Mouse (Mus musculus) embryonic facial prominence, embryonic 15.5 days (tissue): Measurements from ENCODE around the gene Adgrg2. TPM values are rescaled to one million over a fixed set of nuclear protein-coding genes. Genes with fewer than 3 reads are reported as not detected.

Experiments used
- ATAC-seq: fragments of 200-750 bp; cut with Nextera tagmentation; 2 replicates; pipeline ENCODE4 v1.8.0; 2017; ENCODE audit warnings: low read depth, moderate TSS enrichment; ENCODE audit not compliant: insufficient number of reproducible peaks, low FRiP score, low TSS enrichment
- H3K27ac ChIP-seq: fragments of 300-500 bp; sonication (generic); replicated peaks from 2 replicates; pipeline ENCODE4 v1.5.1; 2015; ENCODE audit warnings: mild to moderate bottlenecking, inconsistent platforms
- H3K27me3 ChIP-seq: fragments of 300-500 bp; sonication (generic); 2 replicates; pipeline ENCODE4 v1.6.1; 2015; ENCODE audit warnings: inconsistent platforms
- H3K36me3 ChIP-seq: fragments of 300-500 bp; sonication (generic); 2 replicates; pipeline ENCODE4 v1.6.1; 2015; ENCODE audit warnings: mild to moderate bottlenecking, inconsistent platforms
- H3K4me1 ChIP-seq: fragments of 300-500 bp; sonication (generic); 2 replicates; pipeline ENCODE4 v1.6.1; 2015; ENCODE audit warnings: inconsistent platforms
- H3K4me2 ChIP-seq: fragments of 300-500 bp; sonication (generic); replicated peaks from 2 replicates; pipeline ENCODE4 v1.6.1; 2015; ENCODE audit warnings: mild to moderate bottlenecking, inconsistent platforms
- H3K4me3 ChIP-seq: fragments of 300-500 bp; sonication (generic); replicated peaks from 2 replicates; pipeline ENCODE4 v1.5.1; 2015; ENCODE audit warnings: mild to moderate bottlenecking, inconsistent platforms
- H3K9ac ChIP-seq: fragments of 300-500 bp; sonication (generic); 2 replicates; pipeline ENCODE4 v1.6.1; 2015; ENCODE audit warnings: inconsistent platforms
- H3K9me3 ChIP-seq: fragments of 300-500 bp; sonication (generic); replicated peaks from 2 replicates; pipeline ENCODE4 v1.6.1; 2016; ENCODE audit warnings: inconsistent platforms
- WGBS: fragments of 180-500 bp; shearing (Covaris S2); methylation state at CpG from one replicate; pipeline ENCODE4 v1.1.7; 2015; 5-methylcytosine and 5-hydroxymethylcytosine counted together
- polyA plus RNA-seq: library from polyadenylated mRNA; unstranded; fragments of >200 nt; fragmentation: Nextera tagmentation; extraction: Ambion mirVana; gene quantifications from 2 replicates; pipeline ENCODE4 v1.2.1, GENCODE M21; 2015

Gene Adgrg2
- 2.8 and 3.1 TPM in 2 replicates for polyA plus RNA-seq

GRCm38 (mm10) chrX:160390464-160390956 is at the start of gene Adgrg2:
Gene Adgrg2 (plus strand): TSS chrX:160390690.
- H3K9me3 ChIP-seq = no peaks in the 10 kb centered on the region
- ATAC-seq = peak; percentile 63; the same call in 1 of the 2 replicates
- WGBS = 10% methylated on average over 36 of the region's 42 CpGs

GRCm38 (mm10) chrX:160350995-160351394 is 39.5 kb upstream of the Adgrg2 start:
- Histone ChIP-seq H3K27me3 (peaks cover 4% of the 10 kb centered on the region; the same call in 1 of the 2 replicates), H3K36me3 (no peaks in the 10 kb centered on the region), H3K27ac (no peak overlapping the region), H3K4me2 (no peak overlapping the region), H3K9me3 (no peaks in the 10 kb centered on the region), H3K4me1 (no peaks in the 10 kb centered on the region), H3K4me3 (no peak overlapping the region), H3K9ac (no peak overlapping the region)
- no peak for ATAC-seq
- 59% methylated on average over 7 of the region's 7 CpGs for WGBS

More at GRCm38 (mm10) chrX:160390464-160390956, at the start of gene Adgrg2:
- Histone ChIP-seq H3K4me2 (peak within 1 kb of the TSS; percentile 71), H3K4me3 (peak within 1 kb of the TSS; percentile 46), H3K9ac (0 out of 2 replicates have a peak within 1 kb of the TSS, but pooled peaks have one; percentile 18), H3K4me1 (no peaks in the 10 kb centered on the region), H3K27ac (no peak within 1 kb of the TSS), H3K27me3 (peaks cover 18% of the 10 kb centered on the region; the same call in 1 of the 2 replicates), H3K36me3 (no peaks in the 10 kb centered on the region)

- Histone ChIP-seq H3K4me3 (no peak overlapping the region), H3K36me3 (no peaks in the 10 kb centered on the region), H3K27me3 (peaks cover 4% of the 10 kb centered on the region; the same call in 1 of the 2 replicates), H3K27ac (no peak overlapping the region), H3K4me1 (no peaks in the 10 kb centered on the region), H3K9me3 (no peaks in the 10 kb centered on the region), H3K9ac (no peak overlapping the region), H3K4me2 (no peak overlapping the region)
- WGBS = 25% methylated on average over 1 of the region's 1 CpGs
- no peak for ATAC-seq
These were observed 38.4 kb upstream of the Adgrg2 start for GRCm38 (mm10) chrX:160351967-160352677.

GRCm38 (mm10) chrX:160384748-160385501 is 5.6 kb upstream of the Adgrg2 start:
- Histone ChIP-seq H3K9ac (no peak overlapping the region), H3K27me3 (peaks cover 5% of the 10 kb centered on the region; the same call in 1 of the 2 replicates), H3K4me3 (no peak overlapping the region), H3K36me3 (no peaks in the 10 kb centered on the region), H3K4me2 (no peak overlapping the region), H3K27ac (no peak overlapping the region), H3K4me1 (no peaks in the 10 kb centered on the region), H3K9me3 (no peaks in the 10 kb centered on the region)
- WGBS = 78% methylated on average over 6 of the region's 6 CpGs
- ATAC-seq = no peak

- ATAC-seq = no peak
- H3K27me3 ChIP-seq = peaks cover 10% of the 10 kb centered on the region; the same call in 1 of the 2 replicates
- WGBS = 81% methylated on average over 1 of the region's 1 CpGs
These were observed 5.1 kb upstream of the Adgrg2 start for GRCm38 (mm10) chrX:160385502-160385772.

GRCm38 (mm10) chrX:160412930-160413453 is 22.5 kb downstream of the Adgrg2 start:
- no peaks in the 10 kb centered on the region; the same call in 1 of the 2 replicates for H3K27me3 ChIP-seq
- H3K27ac ChIP-seq = no peak overlapping the region
- no peaks in the 10 kb centered on the region for H3K4me1 ChIP-seq
- no peak overlapping the region for H3K4me2 ChIP-seq
- no peak overlapping the region for H3K9ac ChIP-seq
- ATAC-seq = no peak
- H3K36me3 ChIP-seq = no peaks in the 10 kb centered on the region
- H3K4me3 ChIP-seq = no peak overlapping the region
- 70% methylated on average over 4 of the region's 4 CpGs for whole genome bisulfite sequencing
- H3K9me3 ChIP-seq = no peaks in the 10 kb centered on the region

More at GRCm38 (mm10) chrX:160385502-160385772, 5.1 kb upstream of the Adgrg2 start:
- Histone ChIP-seq H3K4me1 (no peaks in the 10 kb centered on the region), H3K4me3 (no peak overlapping the region), H3K36me3 (no peaks in the 10 kb centered on the region), H3K9me3 (no peaks in the 10 kb centered on the region), H3K27ac (no peak overlapping the region), H3K9ac (no peak overlapping the region), H3K4me2 (no peak overlapping the region)

- H3K36me3 ChIP-seq = no peaks in the 10 kb centered on the region
- no peak for ATAC-seq
- H3K4me2 ChIP-seq = no peak overlapping the region
- H3K27ac ChIP-seq = no peak overlapping the region
- H3K9ac ChIP-seq = no peak overlapping the region
- 72% methylated on average over 7 of the region's 7 CpGs for WGBS
- H3K4me3 ChIP-seq = no peak overlapping the region
- H3K4me1 ChIP-seq = no peaks in the 10 kb centered on the region
- H3K27me3 ChIP-seq = no peaks in the 10 kb centered on the region; the same call in 1 of the 2 replicates
- no peaks in the 10 kb centered on the region for H3K9me3 ChIP-seq
These were observed 23.4 kb downstream of the Adgrg2 start for GRCm38 (mm10) chrX:160413881-160414395.

GRCm38 (mm10) chrX:160418397-160418796 is 27.9 kb downstream of the Adgrg2 start:
- Histone ChIP-seq H3K9me3 (no peaks in the 10 kb centered on the region), H3K27me3 (no peaks in the 10 kb centered on the region), H3K4me3 (no peak overlapping the region), H3K9ac (no peak overlapping the region), H3K36me3 (no peaks in the 10 kb centered on the region), H3K4me1 (no peaks in the 10 kb centered on the region), H3K27ac (no peak overlapping the region), H3K4me2 (no peak overlapping the region)
- ATAC-seq = no peak
- 76% methylated on average over 7 of the region's 7 CpGs for WGBS

GRCm38 (mm10) chrX:160423737-160424136 is 33.2 kb downstream of the Adgrg2 start:
- Histone ChIP-seq H3K27ac (no peak overlapping the region), H3K27me3 (no peaks in the 10 kb centered on the region), H3K9me3 (no peaks in the 10 kb centered on the region), H3K36me3 (no peaks in the 10 kb centered on the region), H3K4me3 (no peak overlapping the region), H3K4me2 (no peak overlapping the region), H3K9ac (no peak overlapping the region), H3K4me1 (no peaks in the 10 kb centered on the region)
- WGBS = 74% methylated on average over 1 of the region's 1 CpGs
- no peak for ATAC-seq

- H3K4me3 ChIP-seq = no peak overlapping the region
- H3K4me2 ChIP-seq = no peak overlapping the region
- H3K4me1 ChIP-seq = no peaks in the 10 kb centered on the region
- no peaks in the 10 kb centered on the region for H3K36me3 ChIP-seq
- H3K27ac ChIP-seq = no peak overlapping the region
- no peak overlapping the region for H3K9ac ChIP-seq
- ATAC-seq = no peak
- H3K9me3 ChIP-seq = no peaks in the 10 kb centered on the region
- H3K27me3 ChIP-seq = 0 out of 2 replicates have a peak, but pooled peaks cover 2% of the 10 kb centered on the region
- 59% methylated on average over 1 of the region's 1 CpGs for WGBS
These were observed 36.0 kb downstream of the Adgrg2 start for GRCm38 (mm10) chrX:160426486-160426885.

- no peaks in the 10 kb centered on the region for H3K4me1 ChIP-seq
- H3K27ac ChIP-seq = no peak overlapping the region
- no peak overlapping the region for H3K9ac ChIP-seq
- 77% methylated on average over 1 of the region's 1 CpGs for WGBS
- no peaks in the 10 kb centered on the region for H3K36me3 ChIP-seq
- ATAC-seq = no peak
- 0 out of 2 replicates have a peak, but pooled peaks cover 2% of the 10 kb centered on the region for H3K27me3 ChIP-seq
- H3K9me3 ChIP-seq = no peaks in the 10 kb centered on the region
- no peak overlapping the region for H3K4me3 ChIP-seq
- no peak overlapping the region for H3K4me2 ChIP-seq
These were observed 36.4 kb downstream of the Adgrg2 start for GRCm38 (mm10) chrX:160426930-160427329.
